Mouse (Mus musculus) brain, adult 10 weeks (tissue): ENCODE measurements around the gene Cnnm1. TPM values are rescaled to one million over a fixed set of nuclear protein-coding genes. Genes with fewer than 3 reads are reported as not detected.

Source experiments
- polyA plus RNA-seq: library from polyadenylated mRNA; stranded (reverse); fragments of 350-450 nt; fragmentation: Illumina TruSeq; extraction: RNeasy Lipid Tissue Mini Kit (QIAGEN cat#74804); gene quantifications from one replicate; pipeline ENCODE4 v1.2.3, GENCODE M21; 2015; ENCODE audit warnings: low read depth, low replicate concordance

The Cnnm1 gene
- polyA plus RNA-seq, result 60.5 TPM

DNA sequence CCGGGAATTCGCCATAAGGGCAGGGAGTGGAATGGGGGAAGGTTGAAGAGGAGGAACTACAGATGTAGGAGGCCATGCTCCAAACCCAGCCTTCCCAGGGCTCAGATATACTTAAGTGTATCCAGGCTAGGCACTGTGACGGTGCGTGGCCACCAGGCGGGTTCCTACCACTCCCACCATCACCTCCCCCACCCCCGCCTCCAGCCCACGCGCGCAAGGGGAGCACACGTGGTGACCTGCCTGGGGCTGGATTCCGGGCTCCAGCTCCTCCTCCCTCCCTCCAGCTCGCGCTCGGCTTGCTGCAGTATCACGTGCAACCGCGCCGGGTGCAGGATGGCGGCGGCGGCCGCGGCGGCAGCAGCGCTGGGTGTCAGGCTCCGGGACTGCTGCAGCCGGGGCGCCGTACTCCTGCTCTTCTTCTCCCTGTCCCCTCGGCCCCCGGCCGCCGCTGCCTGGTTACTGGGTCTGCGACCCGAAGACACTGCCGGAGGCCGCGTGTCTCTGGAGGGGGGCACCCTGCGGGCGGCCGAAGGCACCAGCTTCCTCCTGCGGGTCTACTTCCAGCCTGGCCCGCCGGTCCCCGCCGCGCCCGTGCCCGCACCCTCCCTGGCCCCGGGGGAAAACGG lies at the start of gene Cnnm1:
Gene Cnnm1 (plus strand): TSS at position 325 of the 626 bp plus-strand sequence.

DNA sequence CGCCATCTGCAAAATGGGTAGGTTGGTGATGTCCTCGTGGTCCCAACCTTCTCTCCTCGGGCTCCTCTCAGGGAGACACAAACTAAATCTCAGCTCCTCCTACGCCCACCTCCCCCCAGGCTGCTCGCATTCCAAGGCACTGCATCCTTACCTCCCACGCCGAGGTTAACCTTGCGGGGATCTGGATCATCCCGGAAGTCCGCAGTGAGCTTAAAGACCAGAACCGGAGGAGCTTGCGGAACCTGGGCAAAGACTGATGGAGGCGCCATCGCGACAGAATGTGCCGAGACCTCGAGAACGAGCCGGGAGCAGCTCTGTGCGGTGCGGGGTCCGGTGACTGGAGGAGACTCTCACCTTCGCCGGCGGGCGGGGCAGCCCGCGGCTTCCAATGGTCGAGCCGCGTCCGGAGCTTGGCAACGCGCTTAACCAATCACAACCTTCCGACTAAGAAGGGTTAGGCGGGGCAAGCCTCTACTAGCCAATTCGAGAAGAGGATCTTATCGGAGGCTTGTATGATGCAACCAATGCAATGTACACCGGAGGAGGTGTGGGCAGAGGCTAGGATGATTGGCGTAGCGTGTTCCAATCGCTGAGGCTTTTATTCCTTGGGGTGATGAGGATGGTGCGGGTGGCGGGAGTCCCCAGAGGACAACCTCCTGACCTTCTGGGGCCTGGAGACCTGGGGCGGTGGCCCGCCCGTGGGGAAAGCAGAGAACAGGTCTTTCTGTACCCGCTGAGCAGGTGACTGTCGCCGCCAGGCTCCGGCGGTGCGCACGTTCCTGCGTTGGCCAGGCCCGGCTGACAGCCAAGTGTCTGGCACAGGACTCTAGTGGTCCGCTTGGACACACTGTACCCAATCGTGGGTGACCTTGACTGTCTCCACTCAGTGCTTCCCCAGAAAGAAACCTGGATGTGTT lies 84.2 kb downstream of the Cnnm1 start, which contains the start of gene Got1:
Gene Got1 (minus strand): TSS at position 419 of the 917 bp plus-strand sequence.

Other genes with a start within 250 kb of the Cnnm1 start
- not detected for gene Hpse2, start 52.1 kb upstream of the Cnnm1 start, polyA plus RNA-seq
- gene Got1, start 84.2 kb downstream of the Cnnm1 start, polyA plus RNA-seq, result 469 TPM
- gene Nkx2-3, start 171.9 kb downstream of the Cnnm1 start, polyA plus RNA-seq, result not detected
- 49.6 TPM for gene Slc25a28, start 234.4 kb downstream of the Cnnm1 start, polyA plus RNA-seq
- gene Entpd7, start 249.2 kb downstream of the Cnnm1 start, polyA plus RNA-seq, result 4.7 TPM